Mouse (Mus musculus): Measurements from ENCODE around the gene Ppp3cb.
"Not testable (repeated sequence)": the region's sequence is repeated elsewhere in the genome, so short reads cannot be mapped to it uniquely, and the experiment has no call there.

Ppp3cb gene

DNA sequence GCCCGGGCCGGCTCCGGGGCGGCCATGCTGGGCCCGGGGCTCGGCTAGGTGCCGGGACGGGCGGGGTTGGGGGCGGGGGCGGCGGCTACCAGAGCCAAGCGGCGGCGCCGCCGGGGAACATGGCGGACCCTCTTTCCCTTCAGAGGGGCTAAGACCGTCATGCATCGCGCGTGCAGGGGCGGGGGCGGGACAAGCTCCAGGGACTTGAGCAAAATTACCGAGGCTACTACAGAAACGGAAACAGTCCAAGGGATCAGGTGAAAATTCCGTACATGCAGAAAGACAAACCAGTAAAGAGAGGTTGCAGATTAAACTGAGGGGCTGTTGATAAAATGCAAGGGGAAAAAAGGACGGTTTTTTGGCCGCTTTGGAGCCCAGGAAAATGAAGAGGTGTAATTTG lies at the start of gene Ppp3cb:
TSS of gene Ppp3cb (minus strand) at position 159 of the 400 bp plus-strand sequence.
- DNase-seq (ENCODE audit: low read depth), result peak; percentile 94

DNA sequence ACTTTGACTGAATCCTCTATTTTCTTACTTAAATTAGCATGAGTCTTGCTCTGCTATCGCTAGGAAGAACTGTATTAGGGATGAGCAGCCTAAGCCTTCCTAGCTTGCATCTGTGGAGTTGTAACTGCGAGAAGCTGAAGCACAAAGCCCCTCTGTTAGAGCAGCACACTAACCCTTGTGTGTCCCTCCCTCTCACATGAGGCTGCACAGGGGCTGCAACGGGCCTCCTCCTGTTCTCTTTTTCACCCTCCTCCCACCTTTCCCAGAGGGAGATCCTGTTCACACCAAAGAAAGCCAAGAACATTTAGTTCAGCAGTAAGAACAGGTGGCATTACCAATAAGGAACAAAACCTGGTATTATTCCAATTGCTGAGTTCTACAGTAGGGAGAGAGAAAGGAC lies 49.4 kb upstream of the Ppp3cb start:
- DNase-seq (ENCODE audit: low read depth), result no peak

DNA sequence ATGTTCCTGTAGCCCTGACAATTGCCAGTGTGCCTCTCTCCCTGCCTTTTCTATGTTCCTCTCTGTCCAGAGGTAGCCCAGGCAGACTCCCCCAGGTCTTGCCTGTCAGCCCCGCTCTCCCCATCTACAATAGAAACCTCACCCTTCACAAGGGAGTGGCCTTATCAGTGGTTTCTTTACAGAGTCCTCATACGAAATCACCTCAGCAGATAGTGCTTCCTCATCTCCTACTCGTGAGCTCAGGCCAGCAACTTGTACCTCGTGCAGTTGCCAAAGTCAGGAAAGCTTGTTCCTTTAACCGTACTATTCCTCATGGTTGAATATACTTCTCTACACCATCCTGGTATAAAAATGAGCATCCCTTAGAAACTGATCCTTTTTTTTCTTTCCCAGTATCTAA lies 41.1 kb upstream of the Ppp3cb start:
- DNase-seq (ENCODE audit: low read depth), result no peak

DNA sequence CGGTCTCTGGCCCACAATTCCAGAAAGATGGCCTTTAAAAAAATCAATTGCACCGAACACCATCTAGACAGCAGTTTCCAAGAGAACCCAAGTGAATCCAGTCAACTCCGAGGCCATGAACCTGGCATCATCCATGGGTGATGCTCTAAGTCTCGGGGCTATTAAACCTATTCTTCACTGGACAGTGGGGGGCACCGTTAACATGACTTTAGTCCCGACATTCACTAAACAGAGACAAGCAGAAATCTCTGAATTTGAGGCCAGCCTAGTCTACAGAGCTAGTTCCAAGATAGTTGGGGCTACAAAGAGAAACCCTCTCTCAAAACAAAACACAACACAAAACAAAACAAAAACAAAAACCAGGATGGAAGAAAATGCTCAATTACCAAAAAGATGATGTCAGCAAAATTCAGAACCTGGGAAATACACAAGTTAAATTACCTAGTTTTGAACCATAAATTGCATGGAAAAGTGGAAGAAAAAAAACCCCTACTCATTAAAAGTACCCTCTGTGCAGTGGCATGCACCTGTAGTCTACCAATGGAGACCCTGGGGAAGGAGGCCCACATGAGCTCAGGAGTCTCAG lies 32.5 kb upstream of the Ppp3cb start:
- DNase-seq (ENCODE audit: low read depth), result peak; percentile 39

DNA sequence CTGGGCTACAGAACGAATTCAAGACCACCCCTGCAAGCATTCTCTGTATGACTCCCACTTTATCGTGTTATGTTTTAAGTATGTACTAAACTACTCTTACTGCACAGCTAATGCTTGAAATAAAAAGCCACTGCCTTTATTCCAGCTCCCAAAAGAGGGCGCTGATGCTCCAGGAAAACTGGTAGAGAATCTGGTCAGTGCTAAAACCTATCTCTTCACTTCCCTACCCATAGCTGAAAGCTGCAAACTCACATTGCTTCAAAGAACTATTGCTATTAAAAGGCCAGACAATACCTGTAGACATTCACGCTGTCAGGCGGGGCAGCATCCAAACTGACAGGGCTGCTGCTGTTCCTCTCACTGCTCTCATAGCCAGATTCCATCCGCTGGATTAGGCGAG lies 29.8 kb upstream of the Ppp3cb start:
- DNase-seq (ENCODE audit: low read depth), result peak; percentile 86

DNA sequence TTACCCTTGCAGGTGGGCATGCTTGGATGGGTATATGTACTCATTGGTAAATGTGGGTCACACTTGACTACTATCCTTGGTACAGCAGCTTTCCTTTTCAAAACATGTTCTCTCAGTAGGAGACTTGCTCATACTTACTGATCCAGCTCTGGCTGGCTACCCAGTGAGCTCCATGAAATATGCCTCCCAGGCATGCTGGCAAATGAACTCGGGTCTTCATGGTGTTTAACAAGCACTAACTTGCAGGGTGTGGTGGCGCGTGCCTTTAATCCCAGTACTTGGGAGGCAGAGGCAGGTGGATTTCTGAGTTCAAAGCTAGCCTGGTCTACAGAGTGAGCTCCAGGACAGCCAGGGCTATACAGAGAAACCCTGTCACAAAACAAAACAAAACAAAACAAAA lies 26.8 kb upstream of the Ppp3cb start:
- DNase-seq (ENCODE audit: low read depth), result not testable (repeated sequence)

DNA sequence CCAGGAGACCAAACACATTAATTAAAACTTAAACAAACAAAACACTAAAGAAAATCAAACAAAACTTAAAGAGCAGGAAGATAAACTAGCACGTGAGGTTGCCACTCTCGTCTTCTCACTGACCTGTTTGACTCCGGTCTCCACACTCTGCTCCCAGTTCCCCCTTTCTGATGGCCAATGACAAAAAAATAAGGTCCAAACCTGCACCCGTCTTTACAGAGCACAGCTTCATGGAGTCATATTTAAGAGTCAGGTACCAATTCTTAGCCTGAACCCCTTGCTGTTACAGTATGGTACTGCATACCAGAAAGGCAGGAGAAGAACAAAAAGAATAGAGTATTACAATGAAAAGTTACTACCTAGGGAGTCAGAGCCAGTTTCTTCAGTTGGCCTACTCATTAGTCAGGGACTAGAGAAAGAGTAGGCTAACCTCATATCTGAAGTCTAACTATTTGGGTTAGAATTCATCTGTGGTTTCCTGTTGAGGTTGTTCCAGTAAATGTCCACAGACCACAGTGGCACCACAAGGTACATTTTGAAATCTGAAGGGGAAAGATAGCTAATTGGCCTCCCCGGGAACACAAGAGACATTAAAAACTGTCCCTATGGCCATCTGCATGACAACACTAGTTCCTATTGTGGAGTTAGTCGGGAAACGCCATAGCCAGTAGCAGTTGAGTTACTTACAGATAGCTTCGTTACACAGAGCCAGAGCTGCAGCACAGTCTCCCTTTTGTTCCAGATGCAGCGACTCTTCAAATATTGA lies 19.1 kb upstream of the Ppp3cb start:
- no peak for DNase-seq (ENCODE audit: low read depth)

DNA sequence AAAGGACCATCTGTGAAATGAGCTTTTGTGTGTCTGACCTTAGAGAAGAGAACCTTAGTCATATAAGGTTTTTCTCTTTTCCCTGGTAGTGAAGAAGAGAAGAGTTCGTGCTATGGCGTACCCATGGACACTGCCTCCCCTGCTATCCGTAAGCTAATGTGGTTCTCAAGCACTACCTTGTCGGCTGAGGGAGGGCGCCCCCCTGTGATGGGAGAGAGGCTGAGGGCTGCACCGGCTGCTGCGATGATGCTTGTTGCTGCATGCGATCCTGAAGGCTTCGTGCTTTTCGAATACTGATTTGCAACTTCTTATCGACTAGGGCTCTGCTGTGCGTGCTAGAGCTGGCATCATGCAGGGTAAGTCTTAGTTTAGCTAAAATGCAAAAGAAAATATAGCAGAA lies 18.3 kb upstream of the Ppp3cb start:
- no peak for DNase-seq (ENCODE audit: low read depth)

DNA sequence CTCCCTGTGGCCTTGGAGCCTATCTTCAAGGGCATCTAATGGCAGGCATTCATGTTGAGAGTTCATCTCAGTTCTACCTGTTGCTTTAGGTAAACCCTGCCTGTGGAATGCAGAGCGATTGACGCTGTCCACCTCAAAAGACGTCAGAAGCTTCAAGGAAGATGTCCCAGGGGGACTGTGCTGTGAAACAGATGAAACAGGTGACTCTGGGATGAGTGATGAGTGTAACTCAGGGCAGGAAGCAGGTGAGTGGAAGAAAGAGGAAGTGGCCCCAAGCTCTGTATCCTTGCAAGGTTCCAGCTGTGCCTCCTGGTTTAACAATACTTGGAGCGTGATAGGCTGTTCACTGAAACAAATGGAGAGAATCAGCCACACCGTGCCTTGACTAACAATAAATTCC lies 15.5 kb upstream of the Ppp3cb start:
- no peak for DNase-seq (ENCODE audit: low read depth)

DNA sequence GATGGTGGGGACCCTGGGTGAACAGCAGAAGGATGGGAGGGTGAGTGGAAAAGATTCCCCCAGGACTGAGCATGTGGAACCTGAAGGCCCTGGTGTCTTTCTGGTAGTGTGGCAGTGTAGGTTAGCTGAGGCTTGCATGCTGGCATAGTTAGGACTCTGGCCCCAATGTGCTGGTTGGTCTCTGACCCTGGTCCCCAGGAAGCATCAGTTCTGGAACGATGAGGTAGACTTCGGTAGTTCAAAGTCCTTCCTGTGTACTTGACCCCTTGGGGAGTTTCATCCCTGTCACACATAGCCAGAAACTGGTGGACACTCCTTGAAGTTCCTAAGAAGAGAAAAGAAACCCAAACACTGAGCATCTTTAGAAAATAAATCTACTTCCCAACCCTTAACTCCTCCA lies 3.8 kb upstream of the Ppp3cb start:
- no peak for DNase-seq (ENCODE audit: low read depth)

DNA sequence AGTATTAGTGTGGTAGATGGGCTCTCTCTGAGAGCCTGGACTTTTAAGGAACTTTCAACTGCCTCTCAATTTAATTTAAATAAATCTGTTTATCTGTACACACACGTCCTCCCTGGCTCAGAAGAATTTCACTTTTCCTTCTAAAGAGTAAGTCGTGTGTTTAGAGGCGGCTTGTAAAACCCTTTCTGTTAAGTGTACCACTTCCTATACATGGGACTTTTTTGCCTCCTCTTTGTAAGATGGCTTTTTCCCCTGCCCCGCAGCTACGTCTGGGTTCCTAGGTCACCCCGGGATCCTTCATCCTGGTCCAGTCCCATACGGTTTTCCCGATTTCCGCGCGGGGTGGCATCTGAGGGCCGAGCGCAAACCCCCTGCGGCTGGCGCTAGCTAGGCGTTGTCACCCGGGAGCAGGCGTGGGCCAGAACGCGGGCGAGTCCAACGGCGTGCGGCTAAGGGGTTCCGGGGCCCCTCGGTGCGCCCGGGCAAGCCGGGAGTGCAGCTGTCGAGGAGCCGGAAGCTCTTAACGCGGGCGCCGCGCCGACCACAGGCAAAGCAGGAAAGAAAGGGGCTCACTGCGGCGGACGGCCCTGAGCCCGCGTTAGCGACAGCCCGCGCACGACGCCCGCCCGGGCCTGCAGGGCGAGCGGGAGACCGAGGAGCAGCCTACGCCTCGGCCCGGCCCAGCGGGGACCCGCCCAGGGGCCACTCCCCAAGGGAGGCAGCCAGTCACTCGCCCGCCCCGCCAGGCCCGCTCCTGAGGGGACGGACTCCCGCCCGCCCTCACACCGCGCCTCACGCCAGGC lies 643 bp downstream of the Ppp3cb start:
- DNase-seq (ENCODE audit: low read depth), result peak; percentile 85

DNA sequence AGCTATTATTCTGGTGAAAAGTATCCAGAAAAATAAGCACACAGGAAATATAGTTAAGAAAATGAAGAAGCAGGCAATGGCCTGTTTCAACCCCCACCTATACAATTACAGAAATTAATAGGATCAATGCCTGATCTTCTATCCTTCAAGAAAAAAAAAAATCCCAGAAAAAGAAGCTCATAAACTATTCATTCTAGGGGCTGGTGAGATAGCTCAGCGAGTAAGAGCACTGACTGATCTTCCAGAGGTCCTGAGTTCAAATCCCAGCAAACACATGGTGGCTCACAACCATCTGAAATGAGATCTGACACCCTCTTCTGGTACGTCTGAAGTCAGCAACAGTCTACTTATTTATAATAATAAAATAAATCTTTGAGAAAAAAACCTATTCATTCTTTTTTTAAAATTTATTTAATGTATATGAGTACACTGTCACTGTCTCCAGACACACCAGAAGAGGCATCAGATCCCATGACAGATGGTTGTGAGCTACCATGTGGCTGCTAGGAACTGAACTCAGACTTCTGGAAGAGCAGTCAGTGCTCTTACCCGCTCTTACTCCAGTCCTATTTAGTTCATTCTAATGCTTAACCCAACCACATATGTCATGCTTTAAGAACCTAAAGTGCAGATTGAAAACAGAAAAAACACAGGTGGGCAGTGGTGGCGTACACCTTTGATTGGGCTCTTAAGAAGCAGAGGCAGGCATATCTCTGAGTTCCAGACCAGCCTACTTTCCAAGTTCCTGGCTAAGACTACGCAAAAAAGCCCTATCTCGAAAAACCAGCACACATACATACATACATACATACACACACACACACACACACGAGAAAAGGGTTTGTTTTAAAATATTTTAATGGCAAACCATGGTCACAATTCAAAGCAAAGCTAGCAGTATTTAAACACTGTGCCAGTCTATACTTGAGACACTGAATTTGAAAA lies 1.6 kb downstream of the Ppp3cb start:
- DNase-seq (ENCODE audit: low read depth), result no peak

DNA sequence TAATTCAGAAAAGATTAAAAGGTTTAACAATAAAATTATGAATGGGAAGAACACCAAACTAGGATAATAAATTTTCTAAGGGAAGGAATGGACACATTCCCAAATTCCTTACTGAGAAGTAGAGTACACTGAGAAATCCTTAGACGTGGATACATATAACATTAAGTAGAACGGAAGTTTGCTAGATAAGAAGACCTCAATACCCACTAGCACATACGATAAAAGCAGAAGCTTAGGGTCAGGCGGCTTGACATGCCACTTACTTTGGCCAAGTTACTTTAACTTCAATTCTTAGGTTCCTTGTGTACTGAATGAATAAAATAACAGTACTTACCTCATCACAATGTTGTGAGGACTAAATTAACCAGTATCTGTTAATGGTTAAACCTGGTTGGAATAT lies 16.7 kb downstream of the Ppp3cb start:
- DNase-seq (ENCODE audit: low read depth), result no peak

DNA sequence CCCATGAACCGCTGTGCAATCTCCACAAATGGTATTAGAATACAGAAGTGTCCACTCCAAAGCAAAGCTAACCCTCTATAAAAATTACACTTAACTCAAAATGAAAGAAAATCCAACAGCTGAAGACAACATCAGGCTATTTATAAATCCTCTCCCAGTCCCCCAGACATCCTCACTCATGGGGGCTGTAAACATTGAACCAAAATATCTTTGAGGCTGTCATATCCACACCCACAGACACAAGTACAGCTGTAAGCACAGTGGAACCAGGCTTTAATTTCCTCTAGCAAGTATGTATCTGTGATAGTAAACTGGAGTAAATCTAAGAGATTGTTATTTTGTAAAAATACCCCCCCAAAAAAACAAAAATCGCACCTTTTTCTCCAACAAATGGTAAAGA lies 26.2 kb downstream of the Ppp3cb start:
- no peak for DNase-seq (ENCODE audit: low read depth)

DNA sequence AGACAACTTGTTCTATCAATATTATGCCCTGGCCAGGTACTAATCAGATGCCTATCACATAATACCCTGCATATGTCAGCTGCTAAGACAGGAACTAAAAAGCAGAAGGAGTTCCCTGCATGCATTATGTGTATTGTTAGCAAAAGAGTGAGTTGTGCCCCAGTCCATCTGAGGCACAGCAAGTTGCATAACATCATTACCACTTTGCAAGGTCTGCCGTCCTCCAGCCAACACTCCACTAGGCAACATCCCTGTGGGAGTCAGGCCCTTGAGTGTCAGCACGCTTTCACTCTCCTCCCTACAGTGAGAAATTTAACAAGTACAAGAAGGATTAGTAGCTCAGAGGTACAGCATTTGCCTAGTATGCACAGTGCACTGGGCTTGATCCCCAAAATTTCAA lies 37.9 kb downstream of the Ppp3cb start:
- DNase-seq (ENCODE audit: low read depth), result no peak

DNA sequence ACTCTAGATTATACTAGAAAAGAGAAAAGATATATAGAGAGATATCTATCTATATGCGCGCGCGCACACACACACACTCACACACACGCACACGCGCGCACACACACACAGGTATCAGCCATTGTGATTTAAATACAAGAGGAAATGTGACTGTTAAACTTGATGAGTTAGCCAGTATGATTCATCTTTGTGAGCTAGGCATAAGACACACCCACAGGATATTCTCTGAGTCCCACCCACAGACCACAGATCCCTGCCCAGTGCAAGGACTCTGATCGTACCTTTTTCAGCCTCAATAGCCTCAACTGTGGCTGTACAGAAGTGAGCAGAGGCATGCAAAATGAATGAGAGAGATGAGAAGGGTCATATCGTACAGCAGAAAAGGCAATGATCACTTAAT lies 43.4 kb downstream of the Ppp3cb start:
- peak; percentile 3 for DNase-seq (ENCODE audit: low read depth)

DNA sequence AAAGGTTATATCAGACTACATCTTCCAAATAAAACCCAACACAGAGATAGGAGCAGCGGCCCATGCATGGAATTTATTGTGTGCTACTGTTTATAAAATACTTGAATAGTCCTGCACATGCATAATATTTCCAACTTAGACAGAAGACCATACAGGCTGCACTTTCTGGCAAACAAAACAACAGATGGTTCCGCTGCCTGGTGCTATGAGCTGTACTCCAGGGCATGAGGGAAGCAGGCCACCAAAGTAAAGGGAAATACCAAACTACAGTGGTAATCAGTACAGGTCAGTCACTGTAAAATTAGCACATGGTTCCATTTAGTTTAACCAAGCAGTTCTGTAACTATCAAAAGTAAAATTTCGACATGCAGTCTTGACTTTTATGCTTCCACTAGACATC lies 46.4 kb downstream of the Ppp3cb start:
- peak; percentile 13 for DNase-seq (ENCODE audit: low read depth)

DNA sequence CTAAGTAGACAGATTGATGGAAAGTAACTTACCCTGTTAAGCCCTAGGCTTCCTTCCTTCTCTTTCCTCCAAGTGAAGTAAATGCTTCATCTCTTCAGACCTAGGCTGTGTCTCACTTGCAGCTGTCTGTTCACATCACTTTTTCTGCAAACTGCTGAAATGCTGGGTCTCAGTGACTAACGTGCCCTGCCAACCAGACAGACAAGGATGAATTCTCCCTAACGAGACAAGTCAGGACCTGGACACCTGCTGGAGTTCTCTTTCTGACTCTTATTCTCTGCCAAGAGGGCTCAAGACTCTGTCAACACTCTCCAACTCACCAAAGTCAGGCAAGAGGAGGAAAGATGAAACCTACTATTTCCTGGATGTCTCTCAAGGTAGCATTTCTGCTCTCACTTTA lies 49.8 kb downstream of the Ppp3cb start, which contains the start of gene Mss51:
TSS of gene Mss51 (minus strand) at position 299 of the 400 bp plus-strand sequence.
- no peak for DNase-seq (ENCODE audit: low read depth)

DNA sequence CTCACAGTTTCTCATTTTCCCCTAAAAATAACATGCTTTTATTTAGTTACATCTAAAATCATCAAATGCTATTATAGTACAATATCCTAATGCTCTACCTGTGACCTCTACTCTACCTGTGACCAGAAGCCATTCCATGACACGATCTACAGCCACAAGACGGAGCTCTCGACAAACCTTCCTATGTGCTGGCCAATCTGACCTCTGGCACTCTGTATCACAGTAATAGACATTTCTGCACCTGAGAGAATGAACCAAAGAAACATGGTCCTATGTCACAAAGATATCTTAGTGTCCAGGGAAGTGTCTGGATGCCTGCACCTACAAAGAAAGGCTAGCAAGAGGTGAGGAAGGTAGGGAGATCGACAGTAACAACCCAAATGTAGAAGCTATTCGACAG lies 60.3 kb downstream of the Ppp3cb start:
- DNase-seq (ENCODE audit: low read depth), result no peak

DNA sequence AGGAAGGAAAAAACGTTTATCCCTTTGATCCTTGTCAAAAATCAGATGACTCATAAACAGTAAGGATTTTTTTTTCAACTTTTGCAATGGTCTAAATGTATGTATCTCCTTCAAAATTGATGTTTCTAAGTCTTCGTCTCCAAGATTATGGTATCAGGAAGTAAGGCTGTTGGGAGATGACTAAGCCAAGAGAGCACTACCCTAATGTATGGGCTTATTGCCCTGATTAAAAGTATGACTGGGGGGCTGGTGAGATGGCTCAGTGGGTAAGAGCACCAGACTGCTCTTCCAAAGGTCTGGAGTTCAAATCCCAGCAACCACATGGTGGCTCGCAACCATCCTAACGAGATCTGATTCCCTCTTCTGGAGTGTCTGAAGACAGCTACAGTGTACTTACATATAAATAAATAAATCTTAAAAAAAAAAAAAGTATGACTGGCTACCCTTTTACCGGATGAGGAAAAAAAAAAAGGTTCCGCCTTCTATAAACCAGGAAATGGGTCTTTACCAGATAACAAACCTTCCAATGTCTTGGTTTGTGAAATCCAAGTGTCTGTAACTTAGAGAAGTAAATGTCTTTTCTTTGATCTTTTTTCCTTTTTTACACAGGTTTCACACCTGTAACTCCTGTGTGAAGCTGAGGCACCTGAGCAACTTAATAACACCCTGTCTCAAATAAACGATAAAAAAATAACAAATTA lies 64.2 kb downstream of the Ppp3cb start:
- no peak for DNase-seq (ENCODE audit: low read depth)

DNA sequence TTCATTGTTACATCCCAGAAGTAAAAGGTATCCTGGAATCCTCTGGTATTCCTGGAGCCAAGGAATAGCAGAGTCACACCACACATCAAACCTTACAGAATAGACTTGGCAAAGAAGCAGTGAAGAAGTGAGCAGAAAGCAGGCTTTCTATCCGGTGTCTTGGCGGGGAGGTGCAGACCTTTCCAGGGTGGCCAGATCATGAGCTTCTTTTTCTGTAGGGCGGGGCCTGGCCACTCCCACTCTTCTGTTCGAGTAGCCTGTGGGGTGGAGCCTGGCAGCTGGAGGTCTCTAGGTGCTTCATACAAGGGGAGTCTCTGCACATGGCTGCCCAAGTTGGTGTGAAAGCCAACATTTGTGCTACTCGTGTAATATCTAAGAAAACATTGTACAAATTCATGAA lies 65.2 kb downstream of the Ppp3cb start:
- DNase-seq (ENCODE audit: low read depth), result no peak

Data from NIH3T3 (cell line).